Mouse (Mus musculus) right cerebral cortex, postnatal 25 days (tissue): ENCODE measurements around the gene Fcho2.

Experiments
- DNase-seq: peaks from one replicate; pipeline ENCODE4 v3.0.0; 2022

Fcho2 gene

DNA sequence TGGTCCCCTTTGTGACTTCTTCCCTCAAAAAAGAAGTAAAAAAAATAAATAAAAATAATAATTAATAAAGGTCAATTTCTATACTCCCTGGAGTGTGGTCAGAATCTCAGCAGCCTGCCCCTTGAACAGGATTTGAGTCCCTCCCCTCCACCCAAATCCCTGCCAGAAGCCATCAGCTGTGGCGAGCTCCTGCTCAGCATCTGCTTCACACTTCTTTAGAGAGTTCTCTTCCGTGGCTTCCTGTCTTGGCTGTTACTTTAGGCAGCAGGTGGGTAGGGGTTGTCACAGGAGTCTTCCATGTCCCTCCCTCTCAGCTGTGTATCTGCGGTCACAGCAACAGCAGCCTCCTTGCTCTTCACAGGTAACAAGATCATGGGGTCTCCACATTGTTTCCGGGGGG is 109.7 kb downstream of the Fcho2 start:
- DNase-seq, result no peak

DNA sequence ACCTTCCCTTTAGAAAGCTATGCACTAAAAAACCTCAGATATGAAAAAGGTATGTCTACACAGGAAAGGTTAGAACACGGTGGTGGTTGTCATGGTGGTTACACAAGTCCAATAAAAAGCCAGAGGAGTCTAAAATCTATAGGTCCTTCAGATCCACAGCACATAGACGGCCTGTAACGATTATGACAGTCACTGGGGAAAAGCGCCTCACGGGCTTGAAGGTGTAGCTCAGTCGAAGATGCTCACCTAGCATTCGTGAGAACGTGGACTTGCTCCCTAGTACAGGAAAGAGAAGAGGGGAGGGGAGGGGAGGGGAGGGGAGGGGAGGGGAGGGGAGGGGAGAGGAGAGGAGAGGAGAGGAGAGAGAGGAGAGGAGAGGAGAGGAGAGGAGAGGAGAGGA is 111.5 kb downstream of the Fcho2 start:
- DNase-seq, result no peak

DNA sequence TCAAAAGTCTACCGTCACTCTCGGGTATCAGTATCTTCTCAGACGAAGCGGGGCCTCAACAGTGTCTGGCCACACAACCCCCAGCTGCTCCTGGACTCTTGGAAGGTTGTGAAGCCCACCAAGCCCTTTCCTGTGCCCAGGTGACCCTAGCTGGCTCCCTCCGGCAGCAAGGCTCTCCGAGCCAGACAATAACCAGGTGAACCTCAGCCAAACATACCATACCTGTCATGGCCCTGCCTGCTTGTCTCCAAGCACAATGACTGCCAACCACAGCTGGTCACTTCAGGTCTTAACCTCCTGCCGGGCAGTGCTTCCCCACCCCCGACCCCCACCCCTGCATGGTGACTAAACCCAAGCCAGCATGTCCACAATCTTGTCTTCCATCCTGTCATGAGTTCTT is 112.9 kb downstream of the Fcho2 start:
- DNase-seq, result no peak

DNA sequence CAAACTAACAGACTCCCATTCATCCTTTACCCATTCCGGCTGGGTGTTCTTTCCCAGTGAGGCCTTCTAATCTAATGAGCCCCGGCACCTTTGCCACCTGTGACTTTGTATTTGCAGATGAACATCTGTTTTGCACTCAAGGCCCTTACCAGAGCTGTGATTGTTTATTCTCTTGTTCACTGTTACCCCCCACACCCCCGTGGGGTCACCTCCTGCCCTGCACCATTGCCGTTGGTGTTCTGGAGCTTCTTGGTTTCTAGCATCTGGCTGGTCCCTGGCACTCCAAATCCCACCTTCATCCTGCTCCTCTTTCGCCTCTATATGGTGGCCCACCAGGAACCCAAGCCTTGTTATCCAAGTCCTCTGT is 114.0 kb downstream of the Fcho2 start:
- no peak for DNase-seq

DNA sequence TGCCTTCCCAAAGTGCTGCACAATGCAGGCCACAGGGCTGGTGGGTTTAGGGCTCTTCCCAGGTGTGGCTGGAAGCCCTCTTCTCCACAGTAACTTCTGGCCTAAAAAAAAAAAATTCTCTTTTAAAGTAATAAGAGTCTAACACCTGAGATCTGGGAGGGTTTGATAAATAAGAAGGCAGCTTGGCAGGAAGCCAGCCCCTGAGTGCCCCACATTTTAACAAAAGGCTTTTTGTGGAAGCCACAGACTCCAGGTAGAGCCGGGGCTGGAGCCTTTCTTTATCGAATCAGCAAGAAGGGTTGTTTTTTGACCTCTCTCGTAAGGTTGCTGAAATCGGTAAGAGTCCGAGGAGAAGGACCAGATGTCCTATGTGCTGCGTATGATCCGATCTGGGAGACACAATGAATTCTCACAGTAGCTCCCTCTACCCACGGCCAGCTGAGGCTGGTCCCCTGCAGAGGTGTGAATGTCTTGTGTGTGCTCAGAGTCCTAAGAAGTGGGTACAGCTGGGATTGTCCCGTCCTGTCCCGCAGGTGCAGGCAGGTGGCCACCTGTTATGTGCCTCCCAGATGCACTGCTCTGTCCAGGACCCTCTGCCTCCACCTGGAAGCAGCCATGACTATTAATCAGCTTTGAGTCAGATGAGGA is 114.5 kb downstream of the Fcho2 start:
- DNase-seq, result peak; percentile 1

DNA sequence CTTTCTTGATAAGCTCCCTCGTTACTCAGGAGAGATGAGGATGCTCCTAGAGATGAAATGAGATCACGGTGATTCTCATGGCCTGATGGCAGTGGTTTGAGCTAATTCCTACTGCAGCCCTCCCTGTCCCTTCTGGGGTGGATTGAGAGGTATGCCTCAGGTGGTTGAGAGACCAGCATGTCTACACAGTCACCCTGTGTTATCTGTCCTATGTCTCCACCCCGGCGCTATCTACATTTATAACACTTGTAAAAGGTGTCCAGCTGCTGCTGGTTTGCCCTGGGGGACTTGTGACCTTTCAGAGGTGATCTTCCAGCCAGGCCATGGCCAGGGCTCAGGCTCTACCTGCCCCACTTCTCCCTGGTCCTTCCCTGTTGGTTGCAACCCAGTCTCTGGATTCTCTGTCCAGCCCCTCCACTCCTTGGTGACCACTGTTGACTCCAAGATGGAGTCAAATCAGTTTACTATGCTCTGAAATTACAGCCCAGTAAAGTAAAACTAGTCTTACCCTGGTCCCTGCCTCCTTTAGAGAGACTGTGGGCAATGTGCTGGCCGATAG is 115.2 kb downstream of the Fcho2 start:
- peak; percentile 1 for DNase-seq

DNA sequence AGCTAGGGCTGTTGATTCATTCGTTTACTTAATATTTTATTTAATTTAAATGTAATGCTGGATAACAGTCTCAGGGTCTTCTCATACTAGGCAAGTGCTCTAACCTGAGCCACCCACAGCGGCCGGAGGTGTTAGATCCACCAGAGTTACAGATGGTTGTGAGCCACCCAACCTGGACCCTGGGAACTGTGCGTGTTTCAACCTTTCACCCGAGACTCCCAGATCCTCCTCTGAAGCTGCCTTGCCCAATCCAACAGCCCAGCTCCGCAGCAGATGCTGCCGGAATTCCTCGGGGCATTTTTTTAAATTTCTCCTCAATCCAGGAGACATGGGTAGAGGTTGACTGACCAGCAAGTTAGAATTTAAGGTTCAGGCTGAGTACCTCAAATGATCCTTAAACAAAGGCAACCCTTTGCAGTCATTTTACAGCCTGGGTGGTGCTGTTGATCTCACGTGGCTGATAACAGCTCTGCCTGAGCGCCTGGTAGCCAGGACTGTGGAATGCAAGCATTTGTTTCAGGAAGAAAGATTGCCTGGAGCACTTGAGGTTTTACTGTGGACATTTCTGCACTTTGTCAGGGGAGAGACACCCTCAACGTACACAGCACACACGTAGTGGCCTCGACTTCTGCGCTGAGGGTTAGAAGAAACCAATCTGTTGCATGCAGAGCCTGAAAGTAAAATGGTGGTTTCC is 116.1 kb downstream of the Fcho2 start:
- no peak for DNase-seq

DNA sequence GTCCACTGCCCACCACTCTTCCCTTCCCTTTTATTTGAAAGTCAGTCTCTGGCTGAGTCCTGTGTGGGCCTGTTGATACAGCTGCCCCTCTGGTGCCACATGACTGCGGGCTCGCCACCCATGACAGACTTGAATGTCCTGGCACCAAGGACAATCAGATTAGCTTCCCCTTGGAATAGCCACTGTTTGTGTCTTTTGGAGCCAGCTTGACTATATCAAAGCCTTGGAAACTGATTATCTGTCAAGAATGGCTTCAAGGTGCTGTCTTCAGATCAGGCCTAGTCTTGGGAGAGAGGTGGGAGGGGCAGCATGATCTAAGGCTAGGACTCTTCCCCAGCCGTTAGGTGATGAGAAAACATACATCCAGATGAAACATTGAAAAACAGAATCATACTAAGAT is 118.5 kb downstream of the Fcho2 start:
- no peak for DNase-seq

DNA sequence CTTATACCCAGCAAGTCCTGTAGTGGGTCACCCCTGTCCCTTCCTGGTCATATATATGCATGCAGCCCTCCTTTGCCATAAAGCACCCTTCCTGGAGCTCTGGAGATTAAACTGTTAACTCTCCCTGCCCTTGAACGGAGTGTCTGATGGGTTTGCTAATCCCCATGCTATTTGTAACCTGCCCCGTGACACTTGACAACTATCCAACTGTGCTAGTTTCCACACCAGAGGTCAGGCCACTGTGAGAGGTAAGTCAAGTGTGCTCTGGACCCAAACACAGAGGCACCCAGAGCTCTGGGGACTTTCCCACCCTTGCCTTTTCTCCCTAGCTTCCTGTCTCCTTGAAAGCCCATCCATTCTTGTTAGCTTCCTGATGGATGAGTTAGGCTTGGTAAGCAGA is 119.7 kb downstream of the Fcho2 start:
- no peak for DNase-seq

DNA sequence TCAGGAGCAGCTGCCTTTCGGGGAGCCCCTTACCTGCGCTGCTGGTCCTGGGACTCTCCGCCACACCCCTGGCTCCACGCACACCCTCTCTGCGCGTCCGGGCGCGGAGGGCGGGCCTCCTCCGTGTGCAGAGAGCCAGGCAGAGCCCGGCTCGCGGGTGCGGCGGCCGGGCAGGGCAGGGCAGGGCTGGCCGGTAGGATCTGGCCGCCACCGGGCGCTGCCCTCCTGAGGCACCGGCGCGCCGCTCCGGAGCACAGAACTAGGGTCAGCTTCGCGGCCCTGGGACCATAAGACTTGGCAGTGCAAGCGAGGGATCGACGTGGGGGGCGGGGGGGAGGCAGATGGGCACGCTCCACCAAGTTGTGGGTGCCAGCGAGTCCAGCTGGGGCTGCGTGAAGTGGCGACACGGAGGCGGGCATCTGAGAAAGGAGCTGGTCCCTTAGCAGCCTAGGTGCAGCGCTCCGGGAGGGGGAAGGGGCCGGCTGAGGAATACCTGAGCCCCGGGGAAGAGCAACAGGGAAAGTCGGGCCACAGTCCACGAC is 120.4 kb downstream of the Fcho2 start, which contains the start of gene Tmem171:
Tmem171 (minus strand) TSS at position 62 of the 542 bp plus-strand sequence.
- DNase-seq, result no peak

DNA sequence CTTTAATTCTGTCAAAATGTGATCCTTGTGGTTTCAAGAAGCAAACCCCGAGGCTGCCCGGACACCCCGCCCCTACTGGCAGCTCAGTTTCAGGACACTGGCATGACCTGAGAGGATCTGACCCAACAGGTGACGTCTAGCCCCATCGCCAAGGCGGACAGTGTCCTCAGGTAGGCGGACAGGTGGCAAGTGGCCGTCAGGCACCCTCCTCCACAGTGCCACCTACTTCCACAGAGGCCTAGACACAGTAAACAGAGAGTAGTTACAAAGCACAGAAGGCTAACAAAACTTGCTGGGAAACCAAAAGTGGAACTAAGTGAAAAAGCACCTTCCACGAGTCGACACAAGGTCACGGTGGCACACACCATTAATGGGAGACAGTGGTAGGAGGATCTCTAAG is 121.9 kb downstream of the Fcho2 start:
- DNase-seq, result no peak

DNA sequence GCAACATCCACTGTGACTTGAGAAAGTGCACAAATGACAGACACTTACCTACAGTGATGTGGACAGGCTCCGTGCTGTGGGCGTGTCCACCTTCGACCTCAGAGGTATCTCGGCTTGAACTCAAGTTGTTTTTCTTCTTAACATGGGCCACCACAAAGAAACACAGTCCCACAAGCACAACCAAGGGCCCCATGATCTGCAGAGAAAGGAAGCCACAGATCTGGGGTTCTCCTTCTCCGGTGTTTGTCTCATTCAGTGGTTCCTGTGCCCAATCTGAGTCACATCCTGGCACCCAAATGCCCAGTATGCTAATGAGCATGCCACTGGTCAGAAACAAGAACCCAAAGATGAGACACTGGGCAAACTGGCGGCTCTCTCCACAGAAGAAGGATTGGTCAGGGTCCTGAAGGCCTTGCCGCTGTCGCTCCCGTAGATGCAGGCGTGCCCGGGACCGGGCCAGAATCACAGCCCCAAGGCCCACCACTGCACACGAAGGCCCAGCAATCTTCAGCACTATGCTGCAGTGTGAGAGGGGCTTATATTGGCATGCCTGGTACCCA is 123.2 kb downstream of the Fcho2 start:
- DNase-seq, result no peak

DNA sequence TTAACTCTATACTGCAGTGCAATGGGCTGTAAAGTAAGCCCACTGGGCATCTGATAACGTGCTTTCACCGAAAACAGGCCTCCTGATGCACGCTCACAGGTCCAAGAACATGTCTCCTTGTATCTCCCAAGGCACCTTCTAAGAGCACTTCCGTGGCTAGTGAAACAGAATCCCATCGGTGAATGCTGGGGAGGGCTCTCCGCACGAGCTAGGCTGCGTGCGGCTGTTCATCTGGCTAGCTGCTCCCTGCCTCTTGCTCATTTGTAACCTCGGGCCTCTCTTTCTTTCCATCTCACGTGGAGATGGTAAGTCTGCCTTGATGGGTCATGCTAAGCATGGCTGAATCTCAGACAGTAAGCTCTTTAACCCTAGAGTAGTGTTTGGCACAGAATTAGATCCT is 124.4 kb downstream of the Fcho2 start:
- DNase-seq, result no peak

DNA sequence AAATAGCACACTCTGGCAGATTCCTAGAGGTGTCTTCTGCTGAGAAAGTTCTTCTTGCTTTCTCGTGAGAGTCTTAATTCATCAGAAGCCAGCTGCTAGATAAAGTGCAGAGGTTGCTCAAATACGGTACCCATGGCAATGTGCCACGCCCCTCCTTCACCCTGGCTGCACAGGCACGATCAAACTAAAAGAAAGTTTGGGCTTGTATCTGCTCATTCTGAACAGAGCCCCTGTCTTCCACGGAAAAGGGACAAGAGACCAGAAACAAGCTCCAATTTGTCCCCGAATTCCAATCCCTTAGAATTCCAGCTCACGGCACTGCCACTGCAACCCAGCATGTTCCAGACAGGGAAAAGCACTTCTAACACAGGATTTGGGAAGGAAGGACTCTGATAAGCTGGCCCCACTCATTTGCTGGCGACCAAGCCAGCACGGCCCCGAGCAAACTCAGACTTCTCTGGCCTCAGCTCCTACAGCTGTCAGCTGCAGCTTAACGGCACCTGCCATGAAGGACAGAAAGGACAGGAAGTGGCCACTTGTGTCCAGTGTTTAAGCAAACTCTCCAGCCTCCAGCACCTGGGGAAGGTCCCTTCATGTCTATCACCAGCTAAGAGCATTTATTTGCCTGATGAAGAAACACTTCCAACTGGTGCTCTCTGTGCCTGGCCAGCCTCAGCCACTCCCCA is 125.5 kb downstream of the Fcho2 start:
- no peak for DNase-seq

DNA sequence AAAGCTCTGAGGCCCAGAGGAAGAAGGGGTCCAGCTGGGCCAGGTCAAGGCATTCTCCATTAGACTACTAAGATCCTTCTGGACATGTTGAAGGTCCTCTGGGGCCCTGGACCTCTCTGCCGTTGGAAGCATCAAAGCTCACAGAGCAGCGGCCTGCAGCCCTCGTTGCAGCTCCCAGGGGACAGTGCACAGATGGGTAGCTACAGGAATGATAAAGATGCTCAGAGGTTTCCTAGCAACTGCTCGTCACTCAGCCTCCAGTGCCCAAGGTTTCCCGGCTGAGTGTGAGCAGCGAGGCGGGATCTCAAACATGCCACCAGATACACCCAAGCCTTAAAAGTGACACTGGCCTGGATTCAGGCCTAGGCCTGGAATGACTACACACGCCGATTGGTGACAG is 127.3 kb downstream of the Fcho2 start:
- DNase-seq, result peak; percentile 13

DNA sequence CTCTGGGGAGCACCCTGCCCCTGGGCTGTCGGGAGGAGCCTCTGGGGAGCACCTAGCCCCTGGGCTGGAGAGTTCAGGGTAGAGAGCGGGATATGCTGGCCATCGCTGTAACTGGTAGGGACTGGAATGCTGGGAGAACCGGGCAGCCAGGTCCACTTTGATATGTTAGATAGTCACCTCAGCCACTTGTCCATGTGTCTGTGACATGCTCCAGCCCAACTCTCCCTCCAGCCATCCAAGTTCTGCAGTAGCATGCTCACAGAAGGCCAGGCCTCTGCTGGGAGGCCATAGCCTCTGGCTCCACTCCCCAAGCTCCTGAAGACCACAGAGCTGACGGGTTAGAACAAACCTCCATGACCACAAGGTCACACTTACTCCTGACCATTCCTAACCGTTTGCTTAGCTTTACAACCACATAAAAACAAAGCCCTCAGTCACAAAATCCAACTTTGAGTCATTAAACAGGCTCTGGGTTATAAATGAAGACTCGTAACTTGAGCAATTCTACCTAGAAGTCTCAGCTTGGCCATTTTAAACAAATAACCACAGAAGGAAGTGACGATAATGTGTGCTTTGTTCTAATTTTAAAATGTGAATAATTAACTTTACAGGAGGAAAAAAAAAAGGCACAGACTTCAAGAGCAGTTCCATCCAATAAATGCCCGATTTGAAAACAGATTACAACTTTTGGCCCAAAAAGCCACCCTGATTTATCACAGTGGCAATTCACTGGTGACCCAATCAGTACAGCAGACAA is 130.9 kb downstream of the Fcho2 start:
- DNase-seq, result no peak

DNA sequence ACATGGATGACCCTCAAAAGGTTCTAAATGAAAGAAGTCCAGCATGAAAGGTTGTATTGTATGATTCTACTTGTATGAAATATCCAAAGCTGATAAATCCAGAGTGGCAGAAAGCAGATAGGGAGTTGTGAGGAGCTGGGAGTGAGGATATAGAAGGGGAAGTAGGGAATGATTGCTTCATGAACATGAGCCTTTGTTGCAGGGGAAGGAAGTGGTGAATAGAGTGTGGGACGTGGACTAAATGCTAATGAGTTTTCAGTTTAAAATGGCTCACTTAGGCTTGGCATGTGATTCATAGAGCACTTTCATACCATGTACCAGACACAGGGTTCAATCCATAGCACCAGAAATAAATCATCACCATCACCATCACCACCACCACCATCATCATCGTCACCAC is 131.8 kb downstream of the Fcho2 start:
- DNase-seq, result no peak

DNA sequence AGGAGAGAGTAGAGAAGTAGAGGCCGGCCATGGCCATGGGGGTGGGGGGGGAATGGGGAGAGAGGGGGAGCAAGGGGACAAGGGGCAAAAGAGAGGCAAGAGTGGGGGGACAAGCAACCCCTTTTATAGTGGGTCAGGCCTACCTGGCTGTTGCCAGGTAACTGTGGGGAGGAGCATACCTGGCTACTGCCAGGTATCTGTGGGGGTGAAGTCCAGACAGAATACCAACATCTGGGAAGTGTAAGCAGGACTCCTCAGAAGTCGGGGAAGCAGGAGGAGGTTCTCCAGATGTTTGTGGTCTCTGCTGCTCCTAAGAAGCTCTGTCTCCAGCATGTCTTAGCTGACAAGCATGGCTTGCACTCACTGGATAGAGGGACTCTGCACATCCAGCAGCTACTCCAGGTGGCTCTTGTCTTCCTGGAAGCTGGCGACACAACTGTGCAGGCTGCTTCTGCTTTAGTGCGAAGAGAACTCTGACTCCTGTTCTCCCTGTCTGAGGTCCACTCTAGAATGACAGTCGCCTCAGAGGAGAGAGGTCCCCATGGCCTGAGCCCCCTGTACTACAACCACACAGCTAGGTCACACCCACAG is 134.7 kb downstream of the Fcho2 start:
- no peak for DNase-seq

DNA sequence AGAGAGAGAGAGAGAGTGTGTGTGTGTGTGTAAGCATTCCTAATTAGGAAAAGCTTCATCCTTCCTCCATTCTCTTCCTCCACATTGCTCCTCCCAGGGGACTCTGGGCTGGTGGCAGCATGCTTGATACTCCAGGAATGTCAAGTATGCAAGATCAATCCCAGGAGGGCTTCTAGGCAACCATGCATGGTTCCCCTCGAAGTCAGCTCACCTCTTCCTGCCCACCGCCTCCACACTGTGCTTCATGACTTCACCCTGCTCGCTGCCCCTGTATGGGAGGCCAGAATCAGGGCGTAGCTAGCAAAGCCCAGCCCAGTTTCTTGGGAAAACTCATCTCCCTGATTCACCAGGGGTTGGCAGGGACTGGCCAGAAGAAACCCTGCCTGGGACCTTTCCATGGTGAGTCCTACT is 135.6 kb downstream of the Fcho2 start:
- no peak for DNase-seq

DNA sequence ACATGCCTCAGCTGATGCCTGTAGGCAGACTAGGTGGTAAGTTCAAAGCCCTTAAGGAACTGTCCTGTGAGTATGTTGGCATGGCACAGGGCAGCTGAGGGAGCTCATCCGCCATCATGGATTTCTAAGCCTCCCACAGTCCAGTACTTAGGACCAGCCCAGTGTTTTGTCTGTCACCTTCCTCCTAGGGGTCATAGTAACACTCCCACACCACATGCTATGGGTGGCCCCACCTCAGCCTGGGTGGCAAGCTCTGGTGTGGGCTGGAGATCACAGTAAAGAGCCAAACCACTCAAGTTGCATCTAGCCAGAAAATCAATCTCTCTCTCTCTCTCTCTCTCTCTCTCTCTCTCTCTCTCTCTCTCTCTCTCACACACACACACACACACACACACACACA is 136.0 kb downstream of the Fcho2 start:
- DNase-seq, result no peak

DNA sequence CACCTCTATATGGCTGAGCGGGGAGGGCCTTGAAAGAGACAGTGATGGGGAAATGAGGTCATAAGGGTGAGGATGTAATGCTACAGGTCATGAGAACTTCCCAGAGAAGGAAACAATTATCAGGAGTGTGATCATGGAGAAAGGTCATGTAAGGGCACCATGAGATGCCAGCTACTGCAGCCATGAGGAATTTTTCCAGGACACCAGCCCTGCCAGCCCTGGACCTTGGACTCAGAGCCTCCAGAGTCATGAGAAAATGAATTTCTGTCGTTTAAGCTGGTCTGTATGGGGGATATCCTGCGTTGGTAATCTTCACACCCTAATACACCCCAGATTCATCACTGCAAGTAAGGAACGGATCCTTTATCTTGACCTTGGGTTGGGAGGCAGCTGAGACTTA is 141.3 kb downstream of the Fcho2 start:
- no peak for DNase-seq
